22 mouse cellular contexts compared by ENCODE assay signal in genomic region chr8:118114253-118114652, GRCm38 (mm10).
A peak's percentile ranks its signal among the peaks of the same experiment; 100 is the strongest.
DNase-seq lines count a peak whose midpoint lies in the region; ATAC-seq and TF ChIP-seq lines count a peak whose summit lies in the region.
"Had no signal": no experiment of that assay in that cellular context is flagged by ENCODE, and none has a peak within 500 bp of the region (broad histone marks: within the 10 kb centered on the region; RNA-seq: fewer than 3 reads in every experiment).

No protein-coding gene starts in this region.

- 66% methylated on average over 8 of the region's 8 CpGs for WGBS in forebrain, embryonic 10.5 days
- 53% methylated on average over 8 of the region's 8 CpGs for WGBS in forebrain, embryonic 11.5 days
- WGBS in forebrain, embryonic 14.5 days = 33% methylated on average over 8 of the region's 8 CpGs

- no peak overlapping the region for H3K4me2 ChIP-seq in forebrain, embryonic 11.5 days (ENCODE audit: low read depth, low read length, severe bottlenecking)
- H3K4me2 ChIP-seq in forebrain, embryonic 14.5 days (ENCODE audit: low read length) = peak overlapping the region; percentile 7; the same call in 1 of the 2 replicates
- H3K4me2 ChIP-seq: heart, embryonic 13.5 days; kidney, embryonic 15.5 days; limb, embryonic 12.5 days; liver, embryonic 13.5 days; lung, embryonic 15.5 days had no signal

- no peak for ATAC-seq in forebrain, embryonic 11.5 days (replicated peaks; ENCODE audit: low FRiP score)
- no peak for ATAC-seq in forebrain, embryonic 14.5 days
- ATAC-seq in megakaryocyte progenitor cell, adult 5-6 weeks (replicated peaks; ENCODE audit: poor library complexity) = no peak
- ATAC-seq: activated CD4-positive, CD25-positive, alpha-beta regulatory T cell, adult 4 months; intestine, embryonic 16.5 days; Patski had no signal

- TF ChIP-seq CTCF in layer of hippocampus, adult 2 months (conservative IDR thresholded peaks at IDR 0.05) = no peak

- H3K9me3 ChIP-seq in forebrain, embryonic 10.5 days = no peaks in the 10 kb centered on the region
- no peaks in the 10 kb centered on the region for H3K9me3 ChIP-seq in forebrain, embryonic 11.5 days (ENCODE audit: control insufficient read depth, low read length)
- H3K9me3 ChIP-seq in forebrain, embryonic 14.5 days (replicated peaks; ENCODE audit: control insufficient read depth, low read length) = no peaks in the 10 kb centered on the region
- H3K9me3 ChIP-seq: heart, embryonic 13.5 days; kidney, embryonic 15.5 days; limb, embryonic 12.5 days; lung, embryonic 15.5 days had no signal

- H3K27me3 ChIP-seq in forebrain, embryonic 10.5 days (ENCODE audit: poor library complexity, severe bottlenecking) = no peaks in the 10 kb centered on the region
- no peaks in the 10 kb centered on the region for H3K27me3 ChIP-seq in forebrain, embryonic 11.5 days (ENCODE audit: control insufficient read depth, insufficient read depth, low read length)
- H3K27me3 ChIP-seq in forebrain, embryonic 14.5 days (replicated peaks; ENCODE audit: control insufficient read depth, insufficient read depth, low read length) = no peaks in the 10 kb centered on the region
- H3K27me3 ChIP-seq: heart, embryonic 13.5 days; kidney, embryonic 15.5 days; limb, embryonic 12.5 days; liver, embryonic 13.5 days; lung, embryonic 15.5 days had no signal

- H3K9ac ChIP-seq in forebrain, embryonic 11.5 days (ENCODE audit: low read length) = no peak overlapping the region
- H3K9ac ChIP-seq in forebrain, embryonic 14.5 days (ENCODE audit: low read length) = no peak overlapping the region
- H3K9ac ChIP-seq: heart, embryonic 13.5 days; kidney, embryonic 15.5 days; limb, embryonic 12.5 days; liver, embryonic 13.5 days; lung, embryonic 15.5 days had no signal

- H3K36me3 ChIP-seq in forebrain, embryonic 10.5 days (replicated peaks) = no peaks in the 10 kb centered on the region
- H3K36me3 ChIP-seq in forebrain, embryonic 11.5 days (ENCODE audit: control insufficient read depth, insufficient read depth, low read length) = no peaks in the 10 kb centered on the region
- H3K36me3 ChIP-seq in forebrain, embryonic 14.5 days (ENCODE audit: control insufficient read depth, insufficient read depth, low read length) = no peaks in the 10 kb centered on the region
- H3K36me3 ChIP-seq: heart, embryonic 13.5 days; kidney, embryonic 15.5 days; limb, embryonic 12.5 days; liver, embryonic 13.5 days; lung, embryonic 15.5 days had no signal

- no peak for DNase-seq in forebrain, embryonic 10.5 days (ENCODE audit: extremely low spot score, low spot score)
- no peak for DNase-seq in forebrain, embryonic 11.5 days (ENCODE audit: low spot score)
- no peak for DNase-seq in layer of hippocampus, adult 2 months (ENCODE audit: low spot score in 2 of 2)
- no peak for DNase-seq in layer of hippocampus, adult 9-11 months
- peak; percentile 54 for DNase-seq in Muller cell, postnatal 12 days (ENCODE audit: inconsistent ontology term)
- peak; percentile 48 for DNase-seq in forebrain, embryonic 14.5 days (ENCODE audit: low spot score)
- DNase-seq in spleen, adult 18-20 months = no peak
- DNase-seq: adrenal gland, postnatal 25 days; heart, postnatal 36 days; liver, embryonic 13.5 days; thymus, postnatal 25 days had no signal

- H3K27ac ChIP-seq in forebrain, embryonic 10.5 days = 0 out of 2 replicates have a peak overlapping the region, but pooled peaks have one; percentile 44
- H3K27ac ChIP-seq in forebrain, embryonic 11.5 days (ENCODE audit: low read depth, low read length) = no peak overlapping the region
- no peak overlapping the region for H3K27ac ChIP-seq in layer of hippocampus, adult 2 months
- no peak overlapping the region for H3K27ac ChIP-seq in forebrain, embryonic 14.5 days (ENCODE audit: low read depth, low read length)
- H3K27ac ChIP-seq: heart, embryonic 13.5 days; kidney, embryonic 15.5 days; limb, embryonic 12.5 days; liver, embryonic 13.5 days; lung, embryonic 15.5 days; macrophage; stomach, postnatal 0 days had no signal

- H3K4me3 ChIP-seq in forebrain, embryonic 10.5 days = no peak overlapping the region
- no peak overlapping the region for H3K4me3 ChIP-seq in forebrain, embryonic 11.5 days (ENCODE audit: low read depth, low read length)
- H3K4me3 ChIP-seq in layer of hippocampus, adult 2 months = 0 out of 2 replicates have a peak overlapping the region, but pooled peaks have one; percentile 7
- H3K4me3 ChIP-seq in forebrain, embryonic 14.5 days (ENCODE audit: low read depth, low read length) = no peak overlapping the region
- H3K4me3 ChIP-seq: erythroblast, embryonic 14.5 days; heart, embryonic 13.5 days; kidney, embryonic 15.5 days; limb, embryonic 12.5 days; liver, embryonic 13.5 days; lung, embryonic 15.5 days had no signal

- peaks cover 12% of the 10 kb centered on the region for H3K4me1 ChIP-seq in forebrain, embryonic 10.5 days
- H3K4me1 ChIP-seq in forebrain, embryonic 11.5 days (replicated peaks; ENCODE audit: control insufficient read depth, insufficient read depth, low read length) = 0 out of 2 replicates have a peak, but pooled peaks cover 2% of the 10 kb centered on the region
- peaks cover 2% of the 10 kb centered on the region; the same call in 1 of the 2 replicates for H3K4me1 ChIP-seq in forebrain, embryonic 14.5 days (ENCODE audit: control insufficient read depth, insufficient read depth, low read length)
- H3K4me1 ChIP-seq: heart, embryonic 13.5 days; kidney, embryonic 15.5 days; limb, embryonic 12.5 days; liver, embryonic 13.5 days; lung, embryonic 15.5 days had no signal

Comparison
In these comparisons a context has a peak if more than half of its experiments do, and no peak if none do; other contexts are left out.
1. DNase-seq: peak in Muller cell, postnatal 12 days (single experiment) and forebrain, embryonic 14.5 days (single experiment); none in forebrain, embryonic 10.5 days (single experiment), forebrain, embryonic 11.5 days (single experiment), layer of hippocampus, adult 2 months (0 of 2), layer of hippocampus, adult 9-11 months (single experiment) and spleen, adult 18-20 months (0 of 2).